Mouse (Mus musculus) olfactory bulb, adult 2 months (tissue): ENCODE data around the gene Car14.

Source experiments
- CTCF ChIP-seq: fragments of 200-500 bp; IDR thresholded peaks from 2 replicates; pipeline ENCODE4 v1.5.1; 2012; ENCODE audit warnings: low read depth, mild to moderate bottlenecking, low read length, moderate library complexity; ENCODE audit not compliant: insufficient read depth
- POLR2A ChIP-seq: fragments of 200-500 bp; IDR thresholded peaks from 2 replicates; pipeline ENCODE4 v1.6.1; 2012; ENCODE audit warnings: mild to moderate bottlenecking, low read depth, low read length, moderate library complexity; ENCODE audit not compliant: insufficient read depth

DNA sequence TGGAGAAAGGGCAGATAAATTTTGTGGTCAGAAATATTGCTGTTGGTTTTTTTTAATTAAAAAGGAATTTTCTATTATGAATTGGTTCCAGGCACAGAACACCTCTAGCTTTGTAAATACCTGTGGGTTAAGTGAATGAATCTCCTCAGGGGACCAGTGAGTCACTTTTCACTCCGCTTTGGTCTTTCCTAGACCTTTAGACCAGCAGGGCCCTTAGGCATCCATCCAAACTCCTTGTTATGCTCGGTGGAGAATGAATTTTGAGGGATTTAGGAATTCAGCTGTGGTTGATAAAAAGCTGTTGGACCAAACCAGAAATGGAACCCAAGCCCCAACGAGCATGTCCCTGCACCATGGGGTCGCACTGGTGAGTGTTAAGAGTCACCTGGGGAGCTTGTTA, 3.1 kb upstream of the Car14 start:
- no peak for TF ChIP-seq CTCF
- TF ChIP-seq POLR2A, result no peak
